Mouse (Mus musculus) left cerebral cortex, adult 18-20 months (tissue): ENCODE measurements at regions not wholly inside any gene's neighbourhood (a gene's known extent, or its start where the extent isn't known, plus 50 kb on each side); places are given as distances from the start of the nearest gene placed in this dataset.

Experiments
- DNase-seq, 2 experiments: peaks; one replicate each; pipeline ENCODE4 v3.0.0; 2021 to 2022; ENCODE audit warnings: low spot score in 2 of 2, mixed read lengths in 1 of 2

GRCm38 (mm10) chr11:18722770-18723169 is 296.0 kb downstream of the Meis1 start:
- DNase-seq: no peak

- no peak for DNase-seq
Measured at GRCm38 (mm10) chr11:18715851-18716126, 303.0 kb downstream of the Meis1 start.

DNA sequence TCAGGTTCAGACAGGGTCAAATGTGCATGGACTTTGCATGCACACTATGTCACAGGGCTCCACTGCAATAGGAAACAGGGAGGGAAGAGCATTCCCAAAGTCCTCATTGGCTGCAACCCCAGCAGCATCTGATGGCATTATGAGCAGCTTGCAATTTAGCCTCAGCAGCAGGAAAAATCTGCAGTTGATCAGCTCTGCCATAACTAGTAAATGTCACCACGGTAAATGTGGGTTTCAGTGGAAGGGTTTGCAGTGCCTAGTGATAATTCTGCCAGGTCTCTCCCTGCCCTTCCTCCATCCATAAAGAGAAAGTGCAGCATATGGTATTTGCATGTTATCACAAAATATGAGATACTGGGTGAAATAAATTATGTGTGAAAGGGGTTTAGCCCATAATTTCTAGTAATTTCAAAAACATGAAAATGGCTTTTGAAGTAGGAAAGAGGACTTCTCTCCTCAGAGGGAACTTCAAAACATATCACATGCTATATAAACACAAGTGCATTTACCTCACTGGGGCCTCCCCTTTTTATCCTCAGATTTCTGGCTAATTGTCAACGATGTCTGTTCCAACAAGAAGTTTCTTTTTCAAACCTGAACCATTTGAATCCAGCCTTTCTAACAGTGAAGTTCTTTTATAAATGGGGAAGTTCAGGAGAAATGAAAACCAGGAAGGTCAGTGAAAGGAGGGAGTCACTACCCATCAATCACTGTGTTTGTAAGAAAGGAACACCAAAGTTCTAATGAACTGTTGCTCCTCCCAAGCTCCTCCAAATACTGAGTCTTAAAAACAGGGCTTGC is 303.5 kb downstream of the Meis1 start:
- no peak for DNase-seq

DNA sequence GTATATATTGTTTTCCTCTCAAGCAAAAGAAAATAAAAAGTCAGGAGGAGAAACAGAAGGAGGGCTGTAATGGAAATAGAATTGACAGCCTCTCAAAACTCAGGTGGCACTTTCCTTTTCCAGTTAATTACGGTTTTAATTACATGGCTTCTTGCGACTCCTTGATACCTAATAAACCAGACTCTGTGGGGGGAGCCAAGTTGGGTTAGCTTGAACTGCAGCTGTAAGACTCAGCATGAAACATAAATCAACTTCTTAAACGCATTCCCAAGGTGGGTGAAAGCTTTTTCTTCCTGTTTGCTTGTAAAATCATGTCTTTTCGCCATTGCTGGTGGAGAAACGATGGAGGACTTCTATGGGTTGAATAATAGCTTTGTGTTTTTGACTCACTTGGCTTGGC is 304.4 kb downstream of the Meis1 start:
- DNase-seq: no peak

DNA sequence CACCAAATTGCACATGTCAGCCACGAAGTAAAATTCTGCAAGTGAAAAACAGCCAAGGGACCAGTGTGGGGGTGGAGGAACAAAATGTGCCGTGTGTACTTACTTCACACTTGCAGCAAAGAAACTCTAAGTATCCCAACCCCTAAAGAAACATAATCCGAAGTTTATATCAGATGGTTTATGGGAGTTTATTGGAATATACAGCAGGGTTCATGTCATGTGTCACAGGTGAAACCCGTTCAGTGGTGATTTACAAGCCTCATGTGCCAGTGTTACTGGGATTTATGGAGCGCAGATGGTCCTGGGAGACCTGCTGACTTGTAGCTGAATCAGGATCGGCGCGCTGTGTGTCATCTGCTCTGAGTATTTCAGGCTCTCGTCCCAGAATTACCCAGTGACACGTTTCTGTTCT is 306.1 kb downstream of the Meis1 start:
- peak; percentile 5 to 27 for DNase-seq

- DNase-seq: no peak
Measured at GRCm38 (mm10) chr11:18709628-18710027, 309.2 kb downstream of the Meis1 start.

DNA sequence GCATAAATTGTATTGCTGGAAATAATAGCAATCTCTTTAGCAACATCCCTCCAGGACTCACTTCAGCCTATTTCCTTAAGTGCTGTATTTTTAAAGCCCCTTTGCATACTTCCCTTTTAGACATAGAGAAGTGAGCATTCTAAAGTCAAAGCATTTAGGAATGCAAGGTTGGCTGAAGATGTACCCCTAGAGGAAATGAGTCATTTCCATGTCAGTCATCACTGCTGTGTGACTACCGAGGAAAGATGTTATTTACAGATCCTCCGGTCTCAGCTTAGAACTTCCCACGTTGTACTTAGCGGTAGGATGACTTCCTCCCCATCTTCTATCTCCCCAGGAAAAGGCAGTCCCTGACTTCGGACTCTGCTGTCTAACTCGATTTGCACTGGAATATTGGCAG is 337.2 kb downstream of the Meis1 start:
- no peak for DNase-seq

GRCm38 (mm10) chr11:18676876-18677275 is 341.9 kb downstream of the Meis1 start:
- DNase-seq: no peak

- peak in 1 of 2 experiments; percentile 8 for DNase-seq
Measured at GRCm38 (mm10) chr11:18670967-18671366, 347.8 kb downstream of the Meis1 start.

DNA sequence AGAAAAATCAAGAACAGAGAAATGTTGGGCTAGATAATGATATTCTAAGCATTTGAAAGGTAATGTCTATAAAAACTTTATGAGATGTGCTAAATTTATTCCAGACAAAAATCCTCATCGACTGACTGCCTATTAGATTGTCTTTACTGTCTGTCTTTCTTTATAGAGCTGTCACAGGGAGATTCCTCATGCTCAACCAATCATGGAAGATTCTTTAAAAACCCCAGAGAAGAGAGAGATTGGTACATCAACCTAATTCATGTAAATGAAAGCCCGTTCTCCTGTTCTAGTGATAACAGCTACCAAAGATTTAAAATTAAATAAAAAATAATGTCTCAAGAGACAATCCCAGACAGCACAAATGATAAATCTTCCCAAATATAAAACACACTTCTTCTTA is 349.5 kb downstream of the Meis1 start:
- DNase-seq: no peak

- no peak for DNase-seq
Measured at GRCm38 (mm10) chr11:18656358-18656757, 362.4 kb downstream of the Meis1 start.

- no peak for DNase-seq
Measured at GRCm38 (mm10) chr11:18631975-18632773, 386.6 kb downstream of the Meis1 start.

GRCm38 (mm10) chr11:18631570-18631969 is 387.2 kb downstream of the Meis1 start:
- no peak for DNase-seq

DNA sequence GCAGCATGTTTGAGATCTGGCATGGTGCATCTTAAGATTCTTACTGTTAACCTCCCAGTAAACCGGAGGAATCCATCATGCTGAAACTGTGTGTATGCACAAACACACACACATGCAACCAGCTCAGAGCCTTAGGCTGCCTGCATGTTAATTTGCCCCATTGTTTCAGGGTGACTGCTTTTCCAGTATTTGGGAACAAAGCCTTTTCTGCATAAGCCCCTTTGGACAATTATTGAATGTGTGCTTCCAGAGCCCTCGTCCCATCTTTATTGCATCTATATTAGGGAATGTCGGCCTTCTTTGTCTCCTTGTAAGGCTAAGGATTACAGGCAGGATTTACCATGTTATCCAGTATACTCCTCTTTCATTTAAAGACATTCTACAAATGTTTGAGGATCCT is 397.0 kb downstream of the Meis1 start:
- DNase-seq: no peak

DNA sequence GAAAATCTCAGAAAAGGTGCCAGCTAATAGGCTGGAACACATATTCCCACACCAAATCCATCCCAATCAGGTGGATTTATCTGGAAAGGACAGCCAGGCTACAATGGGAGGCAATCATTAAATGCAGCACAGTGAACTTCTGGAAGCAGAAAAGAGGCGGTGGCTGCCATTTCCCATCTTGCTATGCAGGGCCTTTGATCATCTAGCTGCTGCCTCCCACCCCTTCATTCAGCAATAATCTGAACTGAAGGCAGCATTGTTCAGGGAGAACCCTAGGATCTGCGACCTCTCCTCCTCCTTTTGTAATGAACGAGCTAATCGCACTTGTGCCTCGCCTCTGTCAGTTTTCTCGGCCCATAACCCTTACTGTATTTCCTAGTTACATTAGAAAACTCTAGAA is 413.9 kb downstream of the Meis1 start:
- DNase-seq: no peak

DNA sequence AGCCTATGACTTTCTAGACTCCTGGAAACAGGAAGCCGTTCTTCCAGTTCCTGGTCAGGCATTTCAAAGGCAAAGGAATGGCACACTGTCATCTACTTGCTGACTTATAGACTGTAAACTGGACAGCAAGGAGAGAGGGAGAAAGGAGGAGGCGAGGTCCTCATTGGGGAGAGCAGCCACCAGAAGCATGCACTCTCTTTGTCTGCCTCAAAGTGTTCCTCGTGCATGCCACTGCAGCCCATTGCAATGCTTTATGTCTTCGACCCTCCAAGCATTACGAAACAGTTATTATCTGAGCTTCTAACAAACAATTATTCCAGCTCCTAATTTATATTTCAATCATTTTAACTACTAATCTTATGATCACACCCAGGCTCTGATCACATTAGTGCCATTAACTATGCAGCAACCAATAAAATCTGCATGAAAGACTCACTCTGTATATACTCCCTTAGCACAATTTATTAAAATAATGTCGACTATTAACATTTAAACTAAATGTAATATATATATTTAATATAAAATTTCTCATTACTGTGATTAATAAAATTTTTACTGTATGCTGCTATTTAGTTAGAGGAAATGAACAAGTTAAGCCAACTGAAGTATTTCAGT is 417.1 kb downstream of the Meis1 start:
- no peak for DNase-seq

- DNase-seq: no peak
Measured at GRCm38 (mm10) chr11:18598349-18598748, 420.4 kb downstream of the Meis1 start.

DNA sequence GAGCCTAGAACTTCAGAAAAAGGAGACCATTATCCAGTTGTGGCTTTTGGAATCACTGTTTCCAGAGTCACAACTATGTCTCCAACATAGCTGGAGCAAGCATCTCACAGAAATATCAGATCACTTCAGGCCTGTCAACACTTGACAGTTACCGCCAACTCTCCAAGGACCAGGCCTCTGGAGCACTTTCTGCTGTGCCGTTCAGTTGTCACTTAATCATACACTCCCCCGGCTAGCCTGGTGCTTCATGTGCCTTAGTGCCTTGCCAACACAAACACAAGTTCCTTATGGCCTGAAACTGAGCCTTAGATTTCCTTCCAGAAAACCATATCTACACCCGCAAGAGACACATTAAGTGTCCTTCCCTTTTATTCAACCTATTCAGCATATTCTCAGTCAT is 421.8 kb downstream of the Meis1 start:
- DNase-seq: no peak

DNA sequence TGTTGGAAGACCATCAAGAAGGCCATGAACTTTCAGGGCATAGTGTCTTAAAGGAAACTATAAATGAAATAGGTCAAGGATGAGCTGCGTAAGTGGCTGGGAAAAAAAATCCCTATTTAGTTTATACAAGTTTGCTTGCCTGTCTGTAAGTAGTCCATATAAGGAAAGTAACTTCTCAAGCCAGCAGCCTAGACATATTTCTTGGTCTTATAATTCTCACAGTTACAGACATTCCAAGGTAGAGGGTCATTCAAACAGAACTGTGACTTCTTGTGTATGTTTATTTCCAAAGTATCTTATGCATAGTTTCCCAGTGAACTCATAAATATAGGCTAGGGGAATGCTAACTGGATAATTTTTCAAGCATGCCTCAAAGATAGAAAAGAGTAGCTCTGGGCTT is 428.3 kb downstream of the Meis1 start:
- DNase-seq: no peak

DNA sequence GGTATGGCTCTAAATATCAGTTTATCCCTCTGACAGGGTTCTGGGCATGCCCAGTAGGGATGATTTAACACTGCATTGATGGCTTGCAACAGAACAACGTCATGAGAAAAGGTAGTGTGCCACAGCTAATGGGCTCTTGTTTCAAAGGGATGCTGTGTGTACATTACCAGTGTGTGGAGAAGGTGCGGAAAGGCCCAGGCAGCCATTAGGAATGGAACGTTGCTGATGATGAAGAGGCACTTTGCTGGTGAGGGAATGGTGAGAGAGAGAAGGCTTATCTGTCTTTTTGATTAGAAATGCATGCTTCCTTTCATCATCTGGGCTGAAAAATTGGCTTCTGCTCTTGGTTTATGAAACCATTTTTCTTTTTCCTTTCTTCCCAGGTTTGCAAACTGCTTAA is 432.3 kb downstream of the Meis1 start:
- DNase-seq: no peak

DNA sequence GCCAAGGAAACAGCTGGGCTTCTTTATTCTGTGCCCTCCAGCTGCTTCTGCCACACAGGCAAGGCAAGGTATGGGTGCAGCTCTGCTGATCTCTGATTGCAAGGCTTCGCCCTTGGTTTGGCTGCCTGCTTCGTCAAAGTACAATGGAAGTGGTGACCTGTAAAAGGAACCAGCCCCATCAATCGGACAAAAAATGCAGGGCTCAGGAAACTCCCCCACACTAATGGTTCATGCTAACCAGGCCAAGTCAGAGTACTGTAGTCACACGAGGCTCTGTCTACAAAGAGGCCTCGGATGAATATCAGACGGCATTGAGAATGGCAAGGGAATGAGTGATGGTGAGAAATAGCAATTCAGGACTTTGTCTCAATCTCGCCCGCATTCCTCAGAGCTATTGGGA is 433.8 kb downstream of the Meis1 start:
- no peak for DNase-seq

DNA sequence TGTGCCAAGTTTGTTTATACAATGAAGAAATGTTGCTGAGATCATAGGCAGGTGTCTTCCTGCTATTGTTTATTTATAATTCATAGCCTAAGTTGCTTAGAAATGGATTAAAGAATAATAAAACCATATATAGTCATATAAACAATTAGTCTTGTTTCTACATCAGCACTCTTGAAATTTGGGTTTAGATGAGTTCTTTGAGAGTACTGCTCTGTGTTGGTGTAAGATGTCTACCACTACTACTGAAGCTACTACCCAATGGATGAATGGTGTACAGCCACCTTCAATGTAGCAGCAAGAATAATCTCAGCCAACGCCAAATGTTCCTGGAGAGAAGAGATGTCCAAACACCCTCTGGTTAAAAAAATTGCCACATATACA is 436.0 kb downstream of the Meis1 start:
- DNase-seq: no peak
